Mouse (Mus musculus) neural tube, embryonic 13.5 days (tissue): ENCODE results near the gene Sfrp5. TPM values are rescaled to one million over a fixed set of nuclear protein-coding genes. Genes with fewer than 3 reads are reported as not detected.

Source experiments
- ATAC-seq: fragments of 200-750 bp; cut with Nextera tagmentation; 2 replicates; pipeline ENCODE4 v1.8.0; 2017; ENCODE audit warnings: low read depth, mild to moderate bottlenecking, moderate TSS enrichment, moderate library complexity
- H3K27ac ChIP-seq: fragments of 300-500 bp; sonication (generic); replicated peaks from 2 replicates; pipeline ENCODE4 v1.5.1; 2015; ENCODE audit warnings: moderate library complexity, mild to moderate bottlenecking, inconsistent platforms
- H3K27me3 ChIP-seq: fragments of 300-500 bp; sonication (generic); 2 replicates; pipeline ENCODE4 v1.6.1; 2015; ENCODE audit warnings: mild to moderate bottlenecking, inconsistent platforms
- H3K36me3 ChIP-seq: fragments of 300-500 bp; sonication (generic); 2 replicates; pipeline ENCODE4 v1.6.1; 2015; ENCODE audit warnings: mild to moderate bottlenecking, inconsistent platforms
- H3K4me1 ChIP-seq: fragments of 300-500 bp; sonication (generic); replicated peaks from 2 replicates; pipeline ENCODE4 v1.6.1; 2015; ENCODE audit warnings: inconsistent platforms
- H3K4me2 ChIP-seq: fragments of 300-500 bp; sonication (generic); 2 replicates; pipeline ENCODE4 v1.6.1; 2015; ENCODE audit warnings: inconsistent platforms, mild to moderate bottlenecking, moderate library complexity
- H3K4me3 ChIP-seq: fragments of 300-500 bp; sonication (generic); 2 replicates; pipeline ENCODE4 v1.5.1; 2015; ENCODE audit warnings: mild to moderate bottlenecking, inconsistent platforms
- H3K9ac ChIP-seq: fragments of 300-500 bp; sonication (generic); 2 replicates; pipeline ENCODE4 v1.6.1; 2015; ENCODE audit warnings: moderate library complexity, mild to moderate bottlenecking, inconsistent platforms
- H3K9me3 ChIP-seq: fragments of 300-500 bp; sonication (generic); 2 replicates; pipeline ENCODE4 v1.6.1; 2016; ENCODE audit warnings: inconsistent platforms
- WGBS: fragments of 180-500 bp; shearing (Covaris S2); methylation state at CpG from one replicate; pipeline ENCODE4 v1.1.7; 2015; 5-methylcytosine and 5-hydroxymethylcytosine counted together
- polyA plus RNA-seq: library from polyadenylated mRNA; unstranded; fragments of >200 nt; fragmentation: Nextera tagmentation; extraction: Ambion mirVana; gene quantifications from 2 replicates; pipeline ENCODE4 v1.2.1, GENCODE M21; 2015

Gene Sfrp5
- polyA plus RNA-seq = 20.0 and 26.8 TPM in 2 replicates

- ATAC-seq = peak; percentile 43; the same call in 1 of the 2 replicates
- H3K9me3 ChIP-seq = no peaks in the 10 kb centered on the region
- no peaks in the 10 kb centered on the region for H3K36me3 ChIP-seq
- H3K4me3 ChIP-seq = peak within 1 kb of the TSS; percentile 34
- peak within 1 kb of the TSS; percentile 50 for H3K9ac ChIP-seq
- H3K27me3 ChIP-seq = peaks cover 62% of the 10 kb centered on the region
- H3K4me1 ChIP-seq = peaks cover 33% of the 10 kb centered on the region
- peak within 1 kb of the TSS; percentile 50 for H3K4me2 ChIP-seq
- WGBS = under 1% methylated on average over 60 of the region's 60 CpGs
- no peak within 1 kb of the TSS for H3K27ac ChIP-seq
Observed at GRCm38 (mm10) chr19:42201696-42202381, at the start of gene Sfrp5. Gene Sfrp5, minus strand, starts transcription at chr19:42202252.

DNA sequence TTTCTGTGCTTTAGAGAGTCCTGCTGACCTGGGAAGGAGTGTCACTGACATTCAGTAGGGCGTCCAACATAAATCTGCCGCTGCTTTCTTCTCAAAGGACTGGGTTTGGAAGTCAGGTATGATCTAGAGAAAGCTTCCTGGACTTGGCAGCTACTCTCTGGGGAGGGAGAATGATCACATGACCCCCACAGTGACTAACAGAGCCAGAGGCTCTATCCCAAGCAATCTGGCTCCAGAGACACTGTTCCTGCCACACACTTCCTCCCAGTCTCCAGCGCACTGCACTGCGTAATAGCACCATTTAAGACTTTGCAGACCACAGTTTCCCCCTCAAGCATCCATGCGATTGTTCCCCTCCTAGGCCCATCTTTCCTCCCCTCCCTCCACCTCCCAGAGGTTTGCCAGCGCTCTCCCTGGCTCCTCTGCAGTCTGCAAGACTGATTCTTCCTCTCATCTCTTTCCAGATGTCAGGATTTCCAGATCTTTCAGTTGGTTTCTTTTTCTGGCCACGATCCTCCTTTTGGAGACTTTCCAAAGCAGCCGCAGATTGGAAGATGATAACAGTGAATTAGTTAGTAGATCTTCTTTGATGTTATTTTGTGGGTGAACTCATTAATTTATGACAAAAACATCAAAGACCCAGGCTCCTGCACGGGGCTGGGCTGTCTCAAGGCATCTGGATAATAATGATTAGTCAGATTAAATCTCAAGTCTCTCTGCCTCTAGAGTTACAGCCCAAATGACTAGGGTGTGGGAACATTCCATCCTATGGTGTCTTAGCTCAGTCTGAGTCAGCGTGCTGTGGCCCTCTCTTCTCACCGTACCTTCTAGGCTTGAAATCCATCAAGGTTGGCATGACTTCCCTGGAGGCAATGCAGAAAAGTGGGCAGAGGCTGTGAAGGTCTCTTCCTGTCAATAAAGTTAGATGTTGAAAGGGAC lies 48.2 kb upstream of the Sfrp5 start:
- Histone ChIP-seq H3K4me3 (no peak overlapping the region), H3K9ac (no peak overlapping the region), H3K27me3 (peaks cover 21% of the 10 kb centered on the region), H3K4me1 (peaks cover 7% of the 10 kb centered on the region), H3K9me3 (no peaks in the 10 kb centered on the region), H3K36me3 (no peaks in the 10 kb centered on the region), H3K27ac (no peak overlapping the region), H3K4me2 (no peak overlapping the region)
- WGBS = 72% methylated on average over 11 of the region's 11 CpGs
- no peak for ATAC-seq

DNA sequence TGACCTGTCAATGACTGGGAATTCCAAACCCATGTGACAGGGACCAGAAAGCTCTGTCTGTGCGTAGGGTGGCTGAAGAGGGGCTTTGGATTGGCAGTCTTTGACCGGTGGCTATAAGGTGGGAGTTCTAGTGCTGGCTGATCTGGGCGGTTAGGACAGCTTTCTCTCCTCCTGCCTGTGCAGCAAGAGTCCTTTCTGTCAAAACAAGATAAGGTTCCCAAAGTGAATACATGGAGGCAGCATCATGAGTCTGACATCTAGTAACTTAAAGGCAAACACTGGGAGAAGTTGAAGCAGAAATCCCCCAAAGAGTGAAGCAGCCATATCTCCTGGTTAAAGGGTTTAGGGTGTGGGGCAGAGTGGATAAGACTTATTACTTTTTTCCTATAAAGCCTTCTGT lies 45.5 kb upstream of the Sfrp5 start, which contains the start of gene Golga7b:
Gene Golga7b, plus strand, starts transcription at position 56 of the 400 bp plus-strand sequence.
- H3K27ac ChIP-seq = no peak within 1 kb of the TSS

GRCm38 (mm10) chr19:42246626-42247025 lies 44.6 kb upstream of the Sfrp5 start:
- H3K4me2 ChIP-seq = no peak overlapping the region
- 49% methylated on average over 5 of the region's 5 CpGs for WGBS
- no peak overlapping the region for H3K4me3 ChIP-seq
- H3K27ac ChIP-seq = no peak overlapping the region
- H3K4me1 ChIP-seq = no peaks in the 10 kb centered on the region
- no peak for ATAC-seq
- H3K36me3 ChIP-seq = no peaks in the 10 kb centered on the region
- H3K9me3 ChIP-seq = no peaks in the 10 kb centered on the region
- H3K9ac ChIP-seq = no peak overlapping the region
- peaks cover under 1% of the 10 kb centered on the region; the same call in 1 of the 2 replicates for H3K27me3 ChIP-seq

More for the DNA sequence above, 45.5 kb upstream of the Sfrp5 start, which contains the start of gene Golga7b:
- Histone ChIP-seq H3K27me3 (peaks cover 3% of the 10 kb centered on the region; the same call in 1 of the 2 replicates), H3K9me3 (no peaks in the 10 kb centered on the region), H3K4me1 (no peaks in the 10 kb centered on the region), H3K36me3 (no peaks in the 10 kb centered on the region), H3K4me2 (no peak within 1 kb of the TSS), H3K4me3 (no peak within 1 kb of the TSS), H3K9ac (no peak within 1 kb of the TSS)
- WGBS = 82% methylated on average over 3 of the region's 3 CpGs
- no peak for ATAC-seq

DNA sequence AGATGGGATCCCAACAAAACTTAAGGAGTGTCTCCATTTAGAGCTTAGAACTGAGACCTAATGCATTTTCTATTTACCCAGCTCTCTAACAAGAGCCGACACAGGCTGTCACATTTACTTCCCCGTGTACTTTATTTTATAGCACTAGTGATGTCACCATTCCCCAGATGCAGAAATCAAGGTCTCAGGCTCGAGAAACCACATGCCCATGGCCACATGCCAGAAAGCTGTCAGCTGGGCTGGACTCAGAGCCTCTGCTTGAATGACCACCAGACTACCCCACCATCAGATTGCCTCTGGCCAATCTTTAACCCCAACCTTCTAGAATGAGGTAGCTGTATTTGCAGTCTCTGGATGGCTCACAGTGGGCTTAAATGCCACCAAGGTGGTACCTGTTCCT lies 41.3 kb upstream of the Sfrp5 start:
- 54% methylated on average over 3 of the region's 3 CpGs for WGBS
- no peaks in the 10 kb centered on the region for H3K9me3 ChIP-seq

GRCm38 (mm10) chr19:42240881-42241280 lies 38.8 kb upstream of the Sfrp5 start:
- Histone ChIP-seq H3K36me3 (no peaks in the 10 kb centered on the region), H3K4me2 (no peak overlapping the region), H3K4me3 (no peak overlapping the region), H3K27ac (no peak overlapping the region), H3K4me1 (peaks cover 26% of the 10 kb centered on the region), H3K9me3 (no peaks in the 10 kb centered on the region), H3K27me3 (no peaks in the 10 kb centered on the region), H3K9ac (no peak overlapping the region)
- WGBS = 57% methylated on average over 8 of the region's 8 CpGs
- no peak for ATAC-seq

More for the DNA sequence above, 41.3 kb upstream of the Sfrp5 start:
- no peaks in the 10 kb centered on the region for H3K36me3 ChIP-seq
- H3K4me3 ChIP-seq = no peak overlapping the region
- H3K9ac ChIP-seq = no peak overlapping the region
- no peak overlapping the region for H3K27ac ChIP-seq
- no peak for ATAC-seq
- no peaks in the 10 kb centered on the region for H3K27me3 ChIP-seq
- no peak overlapping the region for H3K4me2 ChIP-seq
- H3K4me1 ChIP-seq = peaks cover 12% of the 10 kb centered on the region

- H3K4me3 ChIP-seq = no peak overlapping the region
- H3K36me3 ChIP-seq = no peaks in the 10 kb centered on the region
- H3K4me1 ChIP-seq = peaks cover 26% of the 10 kb centered on the region
- ATAC-seq = peak; percentile 27; the same call in 1 of the 2 replicates
- no peak overlapping the region for H3K9ac ChIP-seq
- H3K4me2 ChIP-seq = no peak overlapping the region
- no peaks in the 10 kb centered on the region for H3K27me3 ChIP-seq
- no peaks in the 10 kb centered on the region for H3K9me3 ChIP-seq
- peak overlapping the region; percentile 77 for H3K27ac ChIP-seq
- WGBS = 69% methylated on average over 7 of the region's 7 CpGs
Observed at GRCm38 (mm10) chr19:42238341-42238715, 36.3 kb upstream of the Sfrp5 start.

- Histone ChIP-seq H3K27me3 (no peaks in the 10 kb centered on the region), H3K27ac (peak overlapping the region; percentile 77), H3K4me1 (peaks cover 26% of the 10 kb centered on the region), H3K4me2 (no peak overlapping the region), H3K4me3 (no peak overlapping the region), H3K36me3 (no peaks in the 10 kb centered on the region), H3K9me3 (no peaks in the 10 kb centered on the region), H3K9ac (0 out of 2 replicates have a peak overlapping the region, but pooled peaks have one; percentile 17)
- ATAC-seq = peak; percentile 80
- 2% methylated on average over 4 of the region's 4 CpGs for WGBS
Observed at GRCm38 (mm10) chr19:42237602-42238340, 35.7 kb upstream of the Sfrp5 start.

- 88% methylated on average over 13 of the region's 13 CpGs for WGBS
- H3K4me1 ChIP-seq = peaks cover 22% of the 10 kb centered on the region
Observed at GRCm38 (mm10) chr19:42230986-42231385, 28.9 kb upstream of the Sfrp5 start.

DNA sequence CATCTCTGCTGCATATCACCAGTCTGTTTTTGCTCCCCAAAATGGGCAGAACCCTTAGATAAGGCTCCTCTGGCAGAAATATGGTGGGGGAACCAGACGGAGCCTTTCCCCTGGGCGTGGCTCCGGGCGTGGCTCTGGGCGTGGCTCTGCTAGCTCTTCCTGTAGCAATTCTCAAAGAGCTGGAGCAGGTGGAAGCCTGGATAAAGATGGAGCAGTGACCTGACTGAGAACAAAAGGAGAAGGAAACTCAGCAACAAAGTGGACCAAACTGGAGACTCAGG lies 28.2 kb upstream of the Sfrp5 start:
- Histone ChIP-seq H3K27ac (no peak overlapping the region), H3K4me3 (no peak overlapping the region), H3K27me3 (no peaks in the 10 kb centered on the region), H3K36me3 (no peaks in the 10 kb centered on the region), H3K9me3 (no peaks in the 10 kb centered on the region), H3K4me2 (no peak overlapping the region), H3K4me1 (peaks cover 22% of the 10 kb centered on the region), H3K9ac (no peak overlapping the region)
- WGBS = 76% methylated on average over 5 of the region's 5 CpGs
- no peak for ATAC-seq

More at GRCm38 (mm10) chr19:42230986-42231385, 28.9 kb upstream of the Sfrp5 start:
- Histone ChIP-seq H3K9me3 (no peaks in the 10 kb centered on the region), H3K27ac (no peak overlapping the region), H3K4me2 (no peak overlapping the region), H3K27me3 (no peaks in the 10 kb centered on the region), H3K9ac (no peak overlapping the region), H3K36me3 (no peaks in the 10 kb centered on the region), H3K4me3 (no peak overlapping the region)
- ATAC-seq = no peak

GRCm38 (mm10) chr19:42229499-42230287 lies 27.6 kb upstream of the Sfrp5 start:
- H3K27ac ChIP-seq = no peak overlapping the region
- no peaks in the 10 kb centered on the region for H3K27me3 ChIP-seq
- H3K36me3 ChIP-seq = no peaks in the 10 kb centered on the region
- peaks cover 22% of the 10 kb centered on the region for H3K4me1 ChIP-seq
- no peak overlapping the region for H3K4me3 ChIP-seq
- 63% methylated on average over 17 of the region's 17 CpGs for WGBS
- H3K9ac ChIP-seq = no peak overlapping the region
- no peak for ATAC-seq
- H3K9me3 ChIP-seq = no peaks in the 10 kb centered on the region
- H3K4me2 ChIP-seq = no peak overlapping the region
